Mouse (Mus musculus) G1E-ER4 (cell line): ENCODE results near the gene Bean1. TPM values are rescaled to one million over a fixed set of nuclear protein-coding genes. Genes with fewer than 3 reads are reported as not detected.

Source experiments
- GATA1 ChIP-seq: IDR thresholded peaks from one replicate; pipeline ENCODE4 v1.8.0; 2012; ENCODE audit warnings: low read length, inconsistent platforms
- polyA plus RNA-seq: library from polyadenylated mRNA; stranded (reverse); fragments of >175 nt; gene quantifications from 2 replicates; pipeline ENCODE4 v1.2.3, GENCODE M21; 2012

Bean1 gene
- polyA plus RNA-seq, 1 experiment, result not detected

- TF ChIP-seq GATA1, result no peak
Observed at GRCm38 (mm10) chr8:104249442-104249996, 79.3 kb downstream of the Bean1 start.

DNA sequence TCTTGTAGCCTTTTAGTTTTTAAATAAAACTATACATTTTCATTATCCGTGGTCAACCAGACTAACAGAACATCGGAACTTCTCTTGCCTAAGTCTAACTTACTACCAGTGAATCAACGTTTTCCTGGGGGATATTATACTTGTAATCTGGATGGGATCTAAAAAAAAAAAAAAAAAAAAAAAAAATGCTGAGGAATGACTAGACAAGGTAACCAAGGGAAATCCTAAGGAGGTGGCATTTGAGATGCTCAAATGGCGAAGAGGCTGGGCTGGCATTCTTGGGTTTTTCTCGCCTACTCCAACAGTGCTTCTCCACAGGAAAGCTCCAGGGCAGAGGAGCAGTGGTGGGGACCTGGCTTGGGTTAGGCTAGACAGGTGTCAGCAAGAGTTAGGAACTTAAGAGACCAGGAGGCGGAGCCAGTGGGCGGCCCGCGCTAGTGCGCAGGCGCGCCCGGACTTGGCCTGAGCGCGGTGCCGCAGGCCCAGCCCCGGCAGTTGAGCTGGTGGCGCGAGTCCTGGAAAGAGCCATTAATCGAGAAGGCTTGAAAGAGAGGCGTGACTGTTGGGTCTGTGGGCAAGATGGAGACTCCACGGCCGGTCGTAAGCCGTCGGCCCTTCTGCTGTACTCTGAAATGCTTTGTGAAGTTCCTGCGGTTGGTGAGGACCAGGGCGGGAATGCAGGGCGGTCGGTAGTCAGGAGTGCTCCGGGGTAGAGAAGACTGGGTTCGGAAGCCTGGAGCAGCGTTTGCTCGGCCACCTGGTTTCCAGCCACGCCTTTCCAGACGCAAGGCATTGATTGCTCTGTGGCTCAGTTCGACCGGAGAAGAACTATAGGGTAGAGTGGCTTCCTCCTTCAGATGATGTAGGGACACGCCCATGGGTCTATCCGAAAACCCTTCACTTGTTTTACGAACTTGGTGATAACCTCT is 80.5 kb downstream of the Bean1 start, which contains the start of gene Cklf:
Gene Cklf, plus strand, starts transcription at position 423 of the 929 bp plus-strand sequence.
- no peak for TF ChIP-seq GATA1

GRCm38 (mm10) chr8:104251461-104251860 is 81.2 kb downstream of the Bean1 start:
- no peak for TF ChIP-seq GATA1

DNA sequence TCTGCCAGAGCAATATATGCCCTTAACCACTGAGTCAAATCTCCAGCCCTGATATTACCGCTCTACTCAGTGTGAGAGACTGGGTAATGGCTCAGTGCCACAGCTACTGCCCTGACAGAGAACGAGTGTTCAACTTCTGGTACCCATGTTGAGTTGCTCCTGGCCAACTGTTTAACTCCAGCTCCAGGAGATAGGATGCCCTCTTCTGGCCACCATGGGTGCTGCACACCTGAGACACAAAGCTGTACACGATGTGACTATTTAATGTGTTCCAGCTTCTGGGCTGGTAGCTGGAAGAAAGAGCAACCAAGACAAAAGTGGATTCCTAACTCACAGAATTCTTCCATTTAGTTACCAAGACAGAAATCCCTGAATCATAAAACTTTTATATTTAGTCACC is 82.8 kb downstream of the Bean1 start:
- TF ChIP-seq GATA1, result no peak

- no peak for TF ChIP-seq GATA1
Observed at GRCm38 (mm10) chr8:104268368-104268767, 98.1 kb downstream of the Bean1 start.

Other genes starting within 250 kb of the Bean1 start
- gene Cdh5, start 68.8 kb upstream of the Bean1 start, polyA plus RNA-seq, result not detected in 2 replicates
- 26.8 and 33.1 TPM in 2 replicates for gene Tk2, start 78.1 kb downstream of the Bean1 start, polyA plus RNA-seq
- 4.0 and 4.9 TPM in 2 replicates for gene Cklf, start 80.4 kb downstream of the Bean1 start, polyA plus RNA-seq
- not detected in 2 replicates for gene Cmtm2a, start 122.7 kb downstream of the Bean1 start, polyA plus RNA-seq
- gene Gm45711, start 139.6 kb downstream of the Bean1 start, polyA plus RNA-seq, result not detected in 2 replicates
- gene Cmtm1, start 139.7 kb downstream of the Bean1 start, polyA plus RNA-seq, result not detected in 2 replicates
- gene Gm11020, start 151.1 kb downstream of the Bean1 start, polyA plus RNA-seq, result not detected in 2 replicates
- gene Cmtm2b, start 151.8 kb downstream of the Bean1 start, polyA plus RNA-seq, result not detected in 2 replicates
- gene Cmtm3, start 169.0 kb downstream of the Bean1 start, polyA plus RNA-seq, result not detected in 2 replicates
- not detected in 2 replicates for gene Cmtm4, start 225.4 kb downstream of the Bean1 start, polyA plus RNA-seq